Mouse (Mus musculus) limb, embryonic 12.5 days (tissue): ENCODE results near the gene Trim67. TPM values are rescaled to one million over a fixed set of nuclear protein-coding genes. Genes with fewer than 3 reads are reported as not detected.

Experiments
- ATAC-seq: fragments of 200-750 bp; cut with Nextera tagmentation; 2 replicates; pipeline ENCODE4 v1.8.0; 2017; ENCODE audit warnings: low read depth, moderate TSS enrichment; ENCODE audit not compliant: insufficient number of reproducible peaks, insufficient read depth, low FRiP score, low TSS enrichment
- H3K27ac ChIP-seq: fragments of 300-500 bp; sonication (generic); 2 replicates; pipeline ENCODE4 v1.5.1; 2016; ENCODE audit warnings: mild to moderate bottlenecking, moderate library complexity
- H3K27me3 ChIP-seq: fragments of 300-500 bp; sonication (generic); 2 replicates; pipeline ENCODE4 v1.6.1; 2016; ENCODE audit warnings: mild to moderate bottlenecking, moderate library complexity
- H3K36me3 ChIP-seq: fragments of 300-500 bp; sonication (generic); 2 replicates; pipeline ENCODE4 v1.6.1; 2016; ENCODE audit warnings: mild to moderate bottlenecking, moderate library complexity
- H3K4me1 ChIP-seq: fragments of 300-500 bp; sonication (generic); replicated peaks from 2 replicates; pipeline ENCODE4 v1.6.1; 2016
- H3K4me2 ChIP-seq: fragments of 300-500 bp; sonication (generic); 2 replicates; pipeline ENCODE4 v1.6.1; 2016; ENCODE audit warnings: mild to moderate bottlenecking, moderate library complexity
- H3K4me3 ChIP-seq: fragments of 300-500 bp; sonication (generic); replicated peaks from 2 replicates; pipeline ENCODE4 v1.5.1; 2016; ENCODE audit warnings: mild to moderate bottlenecking
- H3K9ac ChIP-seq: fragments of 300-500 bp; sonication (generic); replicated peaks from 2 replicates; pipeline ENCODE4 v1.6.1; 2016; ENCODE audit warnings: mild to moderate bottlenecking, moderate library complexity
- H3K9me3 ChIP-seq: fragments of 300-500 bp; sonication (generic); 2 replicates; pipeline ENCODE4 v1.6.1; 2016; ENCODE audit warnings: mild to moderate bottlenecking, moderate library complexity
- WGBS: fragments of 180-500 bp; shearing (Covaris S2); methylation state at CpG from one replicate; pipeline ENCODE4 v1.1.7; 2016; 5-methylcytosine and 5-hydroxymethylcytosine counted together
- polyA plus RNA-seq: library from polyadenylated mRNA; unstranded; fragments of >200 nt; fragmentation: Nextera tagmentation; extraction: Ambion mirVana; gene quantifications from 2 replicates; pipeline ENCODE4 v1.2.1, GENCODE M21; 2016

The Trim67 gene
- polyA plus RNA-seq, 1 experiment from 2014 or later: 0.05 TPM

- Histone ChIP-seq H3K36me3 (peaks cover 72% of the 10 kb centered on the region), H3K9ac (no peak overlapping the region), H3K9me3 (no peaks in the 10 kb centered on the region), H3K27me3 (no peaks in the 10 kb centered on the region), H3K4me1 (no peaks in the 10 kb centered on the region), H3K27ac (no peak overlapping the region), H3K4me2 (no peak overlapping the region), H3K4me3 (no peak overlapping the region)
- ATAC-seq: no peak
- WGBS: 87% methylated on average over 5 of the region's 5 CpGs
Observed at GRCm38 (mm10) chr8:124872690-124873089, 79.8 kb downstream of the Trim67 start.

DNA sequence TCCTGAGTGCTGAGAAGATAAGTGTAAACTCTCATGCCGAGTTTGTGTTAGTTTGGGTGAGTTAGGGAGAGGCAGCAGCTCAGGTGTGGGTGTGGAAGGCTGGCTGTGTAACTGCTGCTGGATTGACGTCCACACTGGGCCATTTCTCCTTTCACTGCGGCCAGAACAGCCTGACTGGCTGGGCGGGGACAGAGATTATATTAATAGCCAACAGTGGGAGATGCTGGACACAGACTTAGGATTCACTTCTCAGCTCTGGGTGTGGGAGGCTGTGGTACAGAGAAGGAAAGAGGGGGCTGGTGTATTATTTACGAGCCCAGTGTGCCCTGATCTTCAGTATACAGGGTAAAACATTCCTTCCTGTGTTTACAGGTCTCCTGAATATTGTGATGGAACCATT is 85.2 kb downstream of the Trim67 start:
- Histone ChIP-seq H3K9ac (no peak overlapping the region), H3K27me3 (no peaks in the 10 kb centered on the region), H3K4me3 (no peak overlapping the region), H3K36me3 (peaks cover 98% of the 10 kb centered on the region), H3K9me3 (no peaks in the 10 kb centered on the region), H3K4me1 (no peaks in the 10 kb centered on the region), H3K27ac (no peak overlapping the region), H3K4me2 (no peak overlapping the region)
- ATAC-seq: no peak
- WGBS: 91% methylated on average over 5 of the region's 5 CpGs

DNA sequence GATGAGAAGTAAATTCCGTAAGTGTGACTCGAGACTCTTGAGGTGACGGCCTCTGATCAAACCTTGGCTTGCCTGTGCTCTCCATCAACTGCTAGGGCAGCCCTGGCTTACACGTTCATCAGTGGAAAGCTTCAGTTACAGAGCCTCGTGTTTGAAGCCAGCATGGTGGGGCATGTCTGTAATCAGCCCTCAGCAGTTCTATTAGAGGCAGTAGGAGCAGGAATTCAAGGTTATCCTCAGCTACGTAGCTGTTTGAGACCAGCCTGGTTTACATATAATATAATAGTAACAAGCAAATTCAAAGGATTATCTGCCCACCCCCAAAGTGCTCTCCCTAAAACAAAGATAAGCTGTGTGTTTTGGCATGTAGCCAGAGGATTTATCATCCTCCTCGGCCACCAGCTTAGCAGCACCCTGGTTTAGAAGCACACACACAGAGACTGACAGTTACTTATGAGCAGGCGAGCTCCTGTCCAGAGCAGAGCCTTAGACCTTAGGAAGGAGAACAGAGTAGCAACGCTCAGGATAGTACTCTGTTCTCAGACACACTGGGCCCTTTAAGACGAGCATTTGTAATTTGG is 86.1 kb downstream of the Trim67 start:
- Histone ChIP-seq H3K4me1 (no peaks in the 10 kb centered on the region), H3K27ac (no peak overlapping the region), H3K4me2 (no peak overlapping the region), H3K9me3 (no peaks in the 10 kb centered on the region), H3K36me3 (peaks cover 98% of the 10 kb centered on the region), H3K4me3 (no peak overlapping the region), H3K9ac (no peak overlapping the region), H3K27me3 (no peaks in the 10 kb centered on the region)
- WGBS: 92% methylated on average over 10 of the region's 10 CpGs
- ATAC-seq: no peak

Other genes with a start within 250 kb of the Trim67 start
- not detected in 2 replicates for gene Agt, start 223.4 kb upstream of the Trim67 start, polyA plus RNA-seq
- gene Capn9, start 217.0 kb upstream of the Trim67 start, polyA plus RNA-seq: not detected in 2 replicates
- gene 2310022B05Rik, start 129.7 kb upstream of the Trim67 start, polyA plus RNA-seq: 29.1 and 33.1 TPM in 2 replicates
- gene Ttc13, start 71.1 kb upstream of the Trim67 start, polyA plus RNA-seq: 51.4 and 52.0 TPM in 2 replicates
- gene Arv1, start 71.0 kb upstream of the Trim67 start, polyA plus RNA-seq: 29.2 and 34.2 TPM in 2 replicates
- gene Fam89a, start 41.3 kb upstream of the Trim67 start, polyA plus RNA-seq: 4.4 and 4.8 TPM in 2 replicates
- 116 and 119 TPM in 2 replicates for gene Gnpat, start 69.9 kb downstream of the Trim67 start, polyA plus RNA-seq
- gene 2810004N23Rik, start 70.0 kb downstream of the Trim67 start, polyA plus RNA-seq: 61.1 and 62.4 TPM in 2 replicates
- 11.9 and 12.2 TPM in 2 replicates for gene Exoc8, start 104.6 kb downstream of the Trim67 start, polyA plus RNA-seq
- 9.9 and 11.9 TPM in 2 replicates for gene Sprtn, start 104.8 kb downstream of the Trim67 start, polyA plus RNA-seq
- 12.8 and 13.0 TPM in 2 replicates for gene Egln1, start 156.2 kb downstream of the Trim67 start, polyA plus RNA-seq
- gene Tsnax, start 219.9 kb downstream of the Trim67 start, polyA plus RNA-seq: 134 and 142 TPM in 2 replicates